ENCODE assay signal across 8 mouse cellular contexts in the genomic region with DNA sequence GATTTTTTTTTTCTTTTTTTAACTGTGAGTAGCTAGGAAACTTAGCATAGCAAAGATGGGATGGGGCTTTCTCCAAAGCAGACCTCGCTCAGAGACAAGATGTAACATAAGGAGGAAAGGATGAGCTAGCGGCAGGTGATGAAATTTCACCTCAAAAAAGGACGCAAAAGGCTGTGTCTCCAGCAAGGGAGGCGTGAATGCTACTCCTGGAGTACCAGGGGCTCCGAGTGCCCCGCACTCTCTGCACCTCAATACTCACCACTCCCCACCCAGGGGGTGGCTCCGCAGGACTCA. TPM values are rescaled to one million over a fixed set of nuclear protein-coding genes. Genes with fewer than 3 reads are reported as not detected.
DNase-seq lines count a peak whose midpoint lies in the region; ATAC-seq and TF ChIP-seq lines count a peak whose summit lies in the region.

No protein-coding gene starts in this region.

- peak overlapping the region; percentile 100 for H3K9ac ChIP-seq in hindbrain, embryonic 16.5 days (ENCODE audit: low read depth, low read length)
- peak overlapping the region; percentile 99 for H3K9ac ChIP-seq in midbrain, postnatal 0 days (replicated peaks; ENCODE audit: low read length, poor library complexity, severe bottlenecking)

- peak overlapping the region; percentile 60 for H3K4me3 ChIP-seq in layer of hippocampus, adult 2 months
- H3K4me3 ChIP-seq in hindbrain, embryonic 16.5 days (ENCODE audit: low read length): peak overlapping the region; percentile 85
- peak overlapping the region; percentile 97 for H3K4me3 ChIP-seq in midbrain, postnatal 0 days (ENCODE audit: low read depth, low read length)

- ATAC-seq in hindbrain, embryonic 16.5 days: no peak
- peak; percentile 67 for ATAC-seq in midbrain, postnatal 0 days (ENCODE audit: low FRiP score)

- WGBS in hindbrain, embryonic 16.5 days: 0% methylated on average over 7 of the region's 7 CpGs
- 0% methylated on average over 7 of the region's 7 CpGs for WGBS in midbrain, postnatal 0 days

- H3K4me2 ChIP-seq in hindbrain, embryonic 16.5 days (ENCODE audit: low read length): peak overlapping the region; percentile 57
- H3K4me2 ChIP-seq in midbrain, postnatal 0 days (ENCODE audit: low read depth, low read length, poor library complexity, severe bottlenecking): peak overlapping the region; percentile 70

- DNase-seq in layer of hippocampus, adult 2 months (ENCODE audit: low spot score in 2 of 2): no peak
- no peak for DNase-seq in layer of hippocampus, adult 8-10 months (ENCODE audit: low spot score in 2 of 2)
- DNase-seq in brain, embryonic 18.5 days (ENCODE audit: low read depth, low spot score): peak; percentile 18
- peak; percentile 62 for DNase-seq in midbrain, postnatal 0 days (ENCODE audit: low spot score)
- DNase-seq in yolk sac, embryonic 10.5 days (ENCODE audit: low spot score): no peak
- no peak for DNase-seq in gastrocnemius, postnatal 36 days
- DNase-seq in gastrocnemius, postnatal 25 days: no peak

- no peaks in the 10 kb centered on the region for H3K27me3 ChIP-seq in hindbrain, embryonic 16.5 days (replicated peaks; ENCODE audit: control insufficient read depth, insufficient read depth, low read length)
- H3K27me3 ChIP-seq in midbrain, postnatal 0 days (ENCODE audit: insufficient read depth, low read length): no peaks in the 10 kb centered on the region

- intact Hi-C loops in gastrocnemius, postnatal 36 days (cut with DNase I): loop anchor here (5.0 kb wide), 1 partner anchor 82 kb away; no protein-coding TSS in a partner anchor

- peaks cover 3% of the 10 kb centered on the region; the same call in 1 of the 2 replicates for H3K4me1 ChIP-seq in hindbrain, embryonic 16.5 days (ENCODE audit: control insufficient read depth, insufficient read depth, low read depth, low read length)
- H3K4me1 ChIP-seq in midbrain, postnatal 0 days (ENCODE audit: insufficient read depth, low read length): no peaks in the 10 kb centered on the region

- peak overlapping the region; percentile 99 for H3K27ac ChIP-seq in layer of hippocampus, adult 2 months
- peak overlapping the region; percentile 98 for H3K27ac ChIP-seq in hindbrain, embryonic 16.5 days (ENCODE audit: low read depth, low read length)
- peak overlapping the region; percentile 94 for H3K27ac ChIP-seq in midbrain, postnatal 0 days (ENCODE audit: low read depth, low read length)

- no peaks in the 10 kb centered on the region for H3K9me3 ChIP-seq in hindbrain, embryonic 16.5 days (ENCODE audit: control insufficient read depth, low read length)
- H3K9me3 ChIP-seq in midbrain, postnatal 0 days (ENCODE audit: low read length): no peaks in the 10 kb centered on the region

- TF ChIP-seq CTCF in layer of hippocampus, adult 2 months (conservative IDR thresholded peaks at IDR 0.05): no peak; the same call in none of the 2 replicates
- peak; percentile 43 for TF ChIP-seq CTCF in midbrain, postnatal 0 days (IDR thresholded peaks at IDR 0.05)

- H3K36me3 ChIP-seq in hindbrain, embryonic 16.5 days (ENCODE audit: control insufficient read depth, insufficient read depth, low read length): no peaks in the 10 kb centered on the region
- no peaks in the 10 kb centered on the region for H3K36me3 ChIP-seq in midbrain, postnatal 0 days (ENCODE audit: insufficient read depth, low read length)

RNA-seq across cellular contexts. Expression of a gene that starts 0.9 kb away (rescaled TPM):
- 10 to 100 TPM; 53.6 to 58.4 TPM for total RNA-seq in layer of hippocampus, adult 2 months (2021)
- 10 to 100 TPM; 55.1 to 63.4 (median 58.7) TPM for total RNA-seq in layer of hippocampus, adult 8-10 months (2022)
- polyA plus RNA-seq in hindbrain, embryonic 16.5 days (2015; fragmentation: Nextera tagmentation; extraction: Ambion mirVana): 4.7 and 5.9 TPM in 2 replicates
- 29.9 and 36.0 TPM in 2 replicates for total RNA-seq in midbrain, postnatal 0 days (2014; rRNA removed)
- polyA plus RNA-seq in midbrain, postnatal 0 days (2015; fragmentation: Nextera tagmentation; extraction: Ambion mirVana): 7.2 and 9.1 TPM in 2 replicates
- 10 to 100 TPM; 45.5 to 51.0 TPM for total RNA-seq in gastrocnemius, postnatal 36 days (2021)
- total RNA-seq in gastrocnemius, postnatal 25 days (2021): 10 to 100 TPM; 35.0 to 43.7 TPM

RNA-seq across cellular contexts. Expression of a gene that starts 53.7 kb away (rescaled TPM):
- 10 to 100 TPM; 87.9 to 89.4 TPM for total RNA-seq in layer of hippocampus, adult 2 months (2021)
- total RNA-seq in layer of hippocampus, adult 8-10 months (2022): 10 to 100 TPM; 67.2 to 94.4 (median 79.4) TPM
- polyA plus RNA-seq in hindbrain, embryonic 16.5 days (2015; fragmentation: Nextera tagmentation; extraction: Ambion mirVana): 129 and 147 TPM in 2 replicates
- 101 and 137 TPM in 2 replicates for total RNA-seq in midbrain, postnatal 0 days (2014; rRNA removed)
- 156 and 164 TPM in 2 replicates for polyA plus RNA-seq in midbrain, postnatal 0 days (2015; fragmentation: Nextera tagmentation; extraction: Ambion mirVana)
- total RNA-seq in gastrocnemius, postnatal 36 days (2021): 10 to 100 TPM; 43.3 to 44.6 TPM
- 10 to 100 TPM; 39.4 to 44.8 TPM for total RNA-seq in gastrocnemius, postnatal 25 days (2021)

RNA-seq across cellular contexts. Expression of a gene that starts 54.7 kb away (rescaled TPM):
- total RNA-seq in layer of hippocampus, adult 2 months (2021): 10 to 100 TPM; 32.3 to 33.8 TPM
- 10 to 100 TPM; 34.0 to 37.6 (median 35.6) TPM for total RNA-seq in layer of hippocampus, adult 8-10 months (2022)
- 68.7 and 70.4 TPM in 2 replicates for polyA plus RNA-seq in hindbrain, embryonic 16.5 days (2015; fragmentation: Nextera tagmentation; extraction: Ambion mirVana)
- 36.1 and 48.5 TPM in 2 replicates for total RNA-seq in midbrain, postnatal 0 days (2014; rRNA removed)
- polyA plus RNA-seq in midbrain, postnatal 0 days (2015; fragmentation: Nextera tagmentation; extraction: Ambion mirVana): 59.7 and 61.0 TPM in 2 replicates
- 10 to 100 TPM; 11.5 to 13.3 TPM for total RNA-seq in gastrocnemius, postnatal 36 days (2021)
- 10 to 100 TPM; 12.0 to 15.1 TPM for total RNA-seq in gastrocnemius, postnatal 25 days (2021)

Comparison
In these comparisons a context has a peak if more than half of its experiments do, and no peak if none do; other contexts are left out.
1. DNase-seq: peak in brain, embryonic 18.5 days (single experiment) and midbrain, postnatal 0 days (single experiment); none in layer of hippocampus, adult 2 months (0 of 2), layer of hippocampus, adult 8-10 months (0 of 2), yolk sac, embryonic 10.5 days (single experiment), gastrocnemius, postnatal 36 days (0 of 2) and gastrocnemius, postnatal 25 days (single experiment).
2. Peak in every context shown above with its lines, with median percentiles within 50 percentile points of each other: H3K27ac ChIP-seq and H3K4me3 ChIP-seq.